Mouse (Mus musculus) heart, postnatal 0 days (tissue): ENCODE measurements around the gene Gm37419.

Source experiments
- CTCF ChIP-seq: IDR thresholded peaks from 2 replicates; pipeline ENCODE4 v1.5.1; 2016; ENCODE audit warnings: antibody characterized with exemption, control low read depth, low read depth
- EP300 ChIP-seq: IDR thresholded peaks from 2 replicates; pipeline ENCODE4 v1.6.1; 2016; ENCODE audit warnings: antibody characterized with exemption, low read depth

DNA sequence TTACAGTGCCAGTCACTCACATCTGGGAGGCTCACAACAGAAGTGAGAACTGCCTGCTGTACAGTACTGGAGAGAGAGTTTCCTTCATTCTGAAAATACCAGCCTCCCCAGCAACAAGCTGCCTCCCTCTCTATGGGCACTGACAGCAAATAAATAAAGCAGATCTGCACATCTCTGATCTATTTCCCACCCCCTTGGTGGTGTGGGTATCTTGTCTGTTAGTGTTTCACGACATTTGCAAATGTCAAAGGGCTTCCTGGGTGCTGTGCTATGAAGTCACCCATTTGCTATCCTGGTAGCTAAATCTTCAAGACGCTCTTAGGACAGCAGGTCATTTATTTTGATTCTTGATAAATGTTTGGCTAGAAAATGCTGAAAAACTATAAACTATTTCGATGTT lies 8.9 kb downstream of the Gm37419 start:
- TF ChIP-seq EP300 (no peak), CTCF (no peak)
